ENCODE assay signal across 8 mouse cellular contexts in the genomic region with DNA sequence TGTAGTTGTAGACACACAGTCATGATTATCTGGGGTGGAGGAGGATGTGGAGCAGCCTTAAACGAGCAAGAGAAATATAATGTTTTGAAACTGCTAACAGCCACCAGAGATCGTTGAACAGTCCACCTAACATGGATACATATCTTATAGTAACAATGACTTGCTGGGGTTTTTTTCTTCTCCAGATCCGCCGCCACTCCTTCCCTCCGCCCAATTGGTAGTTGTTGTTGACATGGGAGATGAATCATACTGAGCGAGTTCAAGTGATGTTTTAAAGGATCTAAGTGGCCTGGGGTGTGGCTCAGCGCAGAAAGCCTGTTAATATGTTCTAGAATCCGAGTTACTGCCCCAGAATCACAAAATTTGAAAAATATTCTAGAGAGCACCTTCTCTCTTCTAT. TPM values are rescaled to one million over a fixed set of nuclear protein-coding genes. Genes with fewer than 3 reads are reported as not detected.
A peak's percentile ranks its signal among the peaks of the same experiment; 100 is the strongest.
DNase-seq lines count a peak whose midpoint lies in the region; ATAC-seq and TF ChIP-seq lines count a peak whose summit lies in the region.

No protein-coding gene starts in this region.

- H3K4me1 ChIP-seq in kidney, embryonic 14.5 days (ENCODE audit: control insufficient read depth, insufficient read depth, low read length), result peaks cover 16% of the 10 kb centered on the region
- peaks cover 20% of the 10 kb centered on the region for H3K4me1 ChIP-seq in brown adipose tissue, adult 24 weeks (ENCODE audit: control insufficient read depth, insufficient read depth, insufficient read length, low read length)
- H3K4me1 ChIP-seq in hindbrain, postnatal 0 days (ENCODE audit: insufficient read depth, low read length), result peaks cover 11% of the 10 kb centered on the region
- H3K4me1 ChIP-seq in midbrain, embryonic 12.5 days, result peaks cover 34% of the 10 kb centered on the region

- DNase-seq in kidney, postnatal 25 days, result no peak
- DNase-seq in hindbrain, postnatal 0 days (ENCODE audit: low spot score), result no peak
- no peak for DNase-seq in cerebellum, postnatal 36 days
- DNase-seq in right cerebral cortex, postnatal 10 days (ENCODE audit: low spot score in 2 of 2), result no peak
- no peak for DNase-seq in cerebellum, adult 8-10 months

- H3K27ac ChIP-seq in kidney, embryonic 14.5 days (ENCODE audit: low read depth, low read length), result peak overlapping the region; percentile 60; the same call in 1 of the 2 replicates
- peak overlapping the region; percentile 91; the same call in 1 of the 2 replicates for H3K27ac ChIP-seq in brown adipose tissue, adult 24 weeks (replicated peaks; ENCODE audit: low read depth, low read length)
- peak overlapping the region; percentile 68; the same call in 1 of the 2 replicates for H3K27ac ChIP-seq in hindbrain, postnatal 0 days
- H3K27ac ChIP-seq in midbrain, embryonic 12.5 days (replicated peaks), result peak overlapping the region; percentile 42; the same call in 1 of the 2 replicates

- no peaks in the 10 kb centered on the region for H3K9me3 ChIP-seq in kidney, embryonic 14.5 days (ENCODE audit: control insufficient read depth, low read length)
- H3K9me3 ChIP-seq in hindbrain, postnatal 0 days (ENCODE audit: low read length), result no peaks in the 10 kb centered on the region
- no peaks in the 10 kb centered on the region for H3K9me3 ChIP-seq in midbrain, embryonic 12.5 days

- peak overlapping the region; percentile 72; the same call in 1 of the 2 replicates for H3K9ac ChIP-seq in kidney, embryonic 14.5 days (ENCODE audit: low read depth, low read length)
- peak overlapping the region; percentile 51 for H3K9ac ChIP-seq in hindbrain, postnatal 0 days (replicated peaks; ENCODE audit: low read length)
- peak overlapping the region; percentile 64 for H3K9ac ChIP-seq in midbrain, embryonic 12.5 days (replicated peaks)

- TF ChIP-seq CTCF in hindbrain, postnatal 0 days (IDR thresholded peaks at IDR 0.05; ENCODE audit: low read depth), result no peak

- 32% methylated on average over 8 of the region's 8 CpGs for WGBS in kidney, embryonic 14.5 days
- 48% methylated on average over 8 of the region's 8 CpGs for WGBS in hindbrain, postnatal 0 days
- WGBS in midbrain, embryonic 12.5 days, result 66% methylated on average over 8 of the region's 8 CpGs

- peak overlapping the region; percentile 60 for H3K4me2 ChIP-seq in kidney, embryonic 14.5 days (replicated peaks; ENCODE audit: low read depth, low read length)
- H3K4me2 ChIP-seq in hindbrain, postnatal 0 days (ENCODE audit: low read depth, low read length), result peak overlapping the region; percentile 74
- H3K4me2 ChIP-seq in midbrain, embryonic 12.5 days (replicated peaks), result peak overlapping the region; percentile 67

- peaks cover 3% of the 10 kb centered on the region; the same call in 1 of the 2 replicates for H3K36me3 ChIP-seq in kidney, embryonic 14.5 days (ENCODE audit: control insufficient read depth, insufficient read depth, low read length)
- H3K36me3 ChIP-seq in hindbrain, postnatal 0 days (ENCODE audit: insufficient read depth, low read length), result no peaks in the 10 kb centered on the region
- H3K36me3 ChIP-seq in midbrain, embryonic 12.5 days, result 0 out of 2 replicates have a peak, but pooled peaks cover 6% of the 10 kb centered on the region

- ATAC-seq in kidney, embryonic 14.5 days (ENCODE audit: low FRiP score, low TSS enrichment), result no peak
- no peak for ATAC-seq in hindbrain, postnatal 0 days
- no peak for ATAC-seq in midbrain, embryonic 12.5 days (ENCODE audit: low FRiP score, low read depth)

- H3K27me3 ChIP-seq in kidney, embryonic 14.5 days (ENCODE audit: control insufficient read depth, insufficient read depth, low read length), result no peaks in the 10 kb centered on the region
- H3K27me3 ChIP-seq in hindbrain, postnatal 0 days (ENCODE audit: insufficient read depth, low read length), result no peaks in the 10 kb centered on the region
- H3K27me3 ChIP-seq in midbrain, embryonic 12.5 days, result peaks cover 11% of the 10 kb centered on the region

- H3K4me3 ChIP-seq in kidney, embryonic 14.5 days (ENCODE audit: low read length), result peak overlapping the region; percentile 67
- peak overlapping the region; percentile 78 for H3K4me3 ChIP-seq in brown adipose tissue, adult 24 weeks (ENCODE audit: insufficient read depth, low read depth, low read length)
- H3K4me3 ChIP-seq in hindbrain, postnatal 0 days (ENCODE audit: low read length), result peak overlapping the region; percentile 61
- peak overlapping the region; percentile 75 for H3K4me3 ChIP-seq in midbrain, embryonic 12.5 days

RNA-seq across cellular contexts. Expression of a gene that starts 2.8 kb away (rescaled TPM):
- polyA plus RNA-seq in kidney, embryonic 14.5 days (2014; fragmentation: Nextera tagmentation; extraction: Ambion mirVana), result 58.8 and 60.1 TPM in 2 replicates
- 192 and 233 TPM in 2 replicates for polyA plus RNA-seq in brown adipose tissue, adult 24 weeks (2012; ENCODE audit: insufficient read depth, insufficient read length, missing spikeins)
- 163 and 169 TPM in 2 replicates for total RNA-seq in hindbrain, postnatal 0 days (2014; rRNA removed)
- 50.6 and 59.5 TPM in 2 replicates for polyA plus RNA-seq in hindbrain, postnatal 0 days (2015; fragmentation: Nextera tagmentation; extraction: Ambion mirVana)
- polyA plus RNA-seq in midbrain, embryonic 12.5 days (2016; fragmentation: Nextera tagmentation; extraction: Ambion mirVana), result 46.8 and 56.8 TPM in 2 replicates
